Mouse (Mus musculus) erythroblast, embryonic 14.5 days (primary cell): ENCODE results near the gene Mapk10. TPM values are rescaled to one million over a fixed set of nuclear protein-coding genes. Genes with fewer than 3 reads are reported as not detected.

ENCODE experiments used
- H3K27me3 ChIP-seq: 2 replicates; pipeline ENCODE4 v1.6.1; 2012; ENCODE audit warnings: inconsistent platforms; ENCODE audit not compliant: control insufficient read depth
- H3K36me3 ChIP-seq: 2 replicates; pipeline ENCODE4 v1.6.1; 2012; ENCODE audit warnings: mild to moderate bottlenecking, inconsistent platforms; ENCODE audit not compliant: control insufficient read depth
- H3K4me1 ChIP-seq: 2 replicates; pipeline ENCODE4 v1.6.1; 2012; ENCODE audit warnings: inconsistent platforms; ENCODE audit not compliant: control insufficient read depth
- H3K4me3 ChIP-seq: replicated peaks from 2 replicates; pipeline ENCODE3; 2012; ENCODE audit warnings: moderate library complexity, mild to moderate bottlenecking, inconsistent platforms
- H3K9me3 ChIP-seq: 2 replicates; pipeline ENCODE4 v1.6.1; 2012; ENCODE audit warnings: low read length, inconsistent platforms, mixed read lengths; ENCODE audit not compliant: control insufficient read depth
- GATA1 ChIP-seq: IDR thresholded peaks from 2 replicates; pipeline ENCODE4 v1.6.1; 2012; ENCODE audit warnings: low read length, inconsistent platforms, mixed read lengths
- TAL1 ChIP-seq: IDR thresholded peaks from 3 replicates; pipeline ENCODE4 v1.6.1; 2012; ENCODE audit warnings: low read length, inconsistent platforms, mixed read lengths
- polyA plus RNA-seq: library from polyadenylated mRNA; stranded (reverse); fragments of >175 nt; gene quantifications from 2 replicates; pipeline ENCODE4 v1.2.3, GENCODE M21; 2012

Mapk10 gene
- polyA plus RNA-seq, 1 experiment = not detected

DNA sequence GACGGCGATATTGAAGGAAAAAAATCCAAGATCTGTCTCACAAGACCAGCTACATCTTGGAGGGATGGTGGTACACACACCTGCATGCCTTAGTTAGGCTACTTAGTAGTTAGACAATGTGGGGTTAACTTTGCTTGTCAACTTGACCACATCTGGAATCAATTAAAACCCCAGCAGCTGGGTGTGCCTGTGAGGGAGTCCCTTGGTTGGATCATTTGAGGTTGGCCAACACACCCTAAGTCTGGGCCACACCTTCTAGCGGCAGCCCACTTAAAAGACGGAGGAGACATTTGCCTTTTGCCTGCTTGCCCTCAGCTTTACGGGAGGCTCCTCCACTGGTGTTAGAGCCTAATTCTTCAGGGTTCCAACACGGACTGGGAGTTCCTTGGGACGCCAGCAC lies 209.0 kb downstream of the Mapk10 start:
- Histone ChIP-seq H3K4me3 (no peak overlapping the region), H3K4me1 (no peaks in the 10 kb centered on the region), H3K27me3 (no peaks in the 10 kb centered on the region), H3K36me3 (no peaks in the 10 kb centered on the region), H3K9me3 (peaks cover 40% of the 10 kb centered on the region)
- TF ChIP-seq TAL1 (no peak), GATA1 (no peak)

DNA sequence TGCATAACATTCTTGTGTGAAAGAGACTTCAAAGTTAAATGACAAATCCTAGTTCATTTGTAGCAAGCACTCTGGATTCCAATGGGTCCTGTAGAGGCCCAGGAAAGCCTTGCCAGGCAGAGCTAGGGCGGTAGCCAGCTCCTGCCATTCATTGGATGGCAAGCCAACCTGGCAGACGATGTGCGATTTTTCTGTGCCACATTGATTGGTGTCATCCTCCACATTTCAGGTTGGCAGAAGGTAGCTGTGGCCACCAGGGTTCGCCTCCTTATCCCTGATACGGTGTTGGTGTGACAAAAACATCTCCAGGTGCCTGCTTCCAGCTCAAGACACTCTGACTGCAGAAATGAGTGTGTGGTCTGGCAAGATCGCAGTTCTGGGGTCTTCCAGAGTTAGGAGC lies 210.6 kb downstream of the Mapk10 start:
- H3K36me3 ChIP-seq = no peaks in the 10 kb centered on the region
- TF ChIP-seq TAL1 = no peak
- no peak for TF ChIP-seq GATA1
- H3K9me3 ChIP-seq = peaks cover 47% of the 10 kb centered on the region
- H3K4me1 ChIP-seq = no peaks in the 10 kb centered on the region
- H3K27me3 ChIP-seq = no peaks in the 10 kb centered on the region
- no peak overlapping the region for H3K4me3 ChIP-seq

DNA sequence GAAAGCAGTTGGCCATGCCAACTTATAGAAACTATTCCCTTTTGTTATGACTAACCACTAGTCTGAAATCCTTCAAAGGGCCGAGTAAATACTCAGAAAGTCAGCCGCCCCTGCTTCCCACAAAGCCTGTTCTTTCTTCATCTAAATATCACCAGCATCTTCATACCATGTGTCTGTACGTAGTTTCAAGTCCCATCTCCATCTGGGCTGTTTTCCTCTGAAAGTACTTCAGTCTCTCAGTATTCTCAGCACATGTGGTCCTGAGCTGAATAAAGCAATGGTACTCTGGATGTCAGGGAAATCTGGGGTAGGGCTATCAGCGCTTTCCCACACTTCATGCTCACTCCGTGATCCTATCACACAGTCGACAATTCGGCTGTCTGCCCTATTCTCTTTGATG lies 212.6 kb downstream of the Mapk10 start:
- no peak overlapping the region for H3K4me3 ChIP-seq
- TF ChIP-seq TAL1 = no peak
- TF ChIP-seq GATA1 = no peak
- no peaks in the 10 kb centered on the region for H3K27me3 ChIP-seq
- peaks cover 51% of the 10 kb centered on the region for H3K9me3 ChIP-seq
- H3K36me3 ChIP-seq = no peaks in the 10 kb centered on the region
- no peaks in the 10 kb centered on the region for H3K4me1 ChIP-seq

DNA sequence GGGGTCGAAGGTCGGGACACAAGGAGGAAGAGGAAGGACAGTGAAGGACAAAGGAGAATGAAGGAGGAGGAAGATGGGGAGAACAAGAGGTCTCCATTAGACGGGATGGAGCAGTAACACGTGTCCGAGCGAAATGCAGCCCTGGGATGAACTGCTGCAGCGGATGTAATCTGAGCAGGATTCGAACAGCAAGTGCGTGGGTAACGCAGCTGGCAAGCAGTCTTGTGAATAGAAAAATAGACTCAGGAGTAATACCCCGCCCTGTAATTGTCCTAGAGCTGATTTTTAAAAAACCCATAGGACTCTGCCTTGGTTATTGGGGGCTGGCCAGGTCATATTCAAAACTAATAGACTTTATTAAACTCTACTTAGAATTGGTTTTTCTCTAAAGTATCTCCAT lies 213.2 kb downstream of the Mapk10 start:
- Histone ChIP-seq H3K4me1 (no peaks in the 10 kb centered on the region), H3K36me3 (no peaks in the 10 kb centered on the region), H3K9me3 (peaks cover 51% of the 10 kb centered on the region), H3K27me3 (no peaks in the 10 kb centered on the region), H3K4me3 (no peak overlapping the region)
- no peak for TF ChIP-seq GATA1
- no peak for TF ChIP-seq TAL1

DNA sequence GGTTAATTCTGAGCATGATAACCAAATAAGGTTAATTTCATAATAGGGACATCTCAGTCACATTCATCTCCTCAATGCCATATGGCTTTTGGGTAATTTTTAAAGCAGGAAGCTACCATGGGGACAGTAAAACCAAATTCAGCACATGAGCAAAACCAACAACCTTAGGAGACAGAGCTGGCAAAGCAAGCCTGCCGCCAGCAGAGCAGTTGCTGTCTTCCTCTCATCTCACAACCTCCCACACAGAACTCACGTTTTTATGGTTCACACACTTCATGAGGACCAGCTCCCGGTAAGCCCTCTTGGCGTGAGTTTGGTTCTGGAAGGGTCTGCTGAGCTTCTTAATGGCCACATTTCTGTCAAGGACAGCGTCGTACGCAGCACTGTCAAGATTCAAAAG lies 214.8 kb downstream of the Mapk10 start:
- H3K36me3 ChIP-seq = no peaks in the 10 kb centered on the region
- no peaks in the 10 kb centered on the region for H3K27me3 ChIP-seq
- no peak overlapping the region for H3K4me3 ChIP-seq
- no peak for TF ChIP-seq TAL1
- peaks cover 44% of the 10 kb centered on the region for H3K9me3 ChIP-seq
- no peaks in the 10 kb centered on the region for H3K4me1 ChIP-seq

DNA sequence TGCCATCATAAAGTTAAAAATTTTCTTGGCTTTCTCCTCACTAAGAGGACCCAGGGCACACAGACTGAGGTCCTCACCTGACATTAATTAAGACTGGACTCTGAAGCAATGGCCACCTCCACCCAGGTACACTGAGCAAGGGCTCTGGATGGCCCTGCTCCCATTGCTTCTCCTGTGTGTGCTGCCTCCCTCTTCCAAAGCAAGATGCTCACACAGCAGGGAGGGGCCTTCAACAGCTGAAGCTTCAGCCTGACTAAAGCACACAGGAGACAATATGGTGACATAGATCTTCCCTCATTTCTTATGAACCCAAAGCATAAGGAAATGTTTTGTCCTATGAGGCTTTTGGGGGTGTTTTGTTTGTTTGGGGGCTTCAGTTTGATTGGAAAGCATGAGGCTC lies 215.2 kb downstream of the Mapk10 start:
- no peaks in the 10 kb centered on the region for H3K36me3 ChIP-seq
- H3K9me3 ChIP-seq = peaks cover 43% of the 10 kb centered on the region
- H3K27me3 ChIP-seq = no peaks in the 10 kb centered on the region

DNA sequence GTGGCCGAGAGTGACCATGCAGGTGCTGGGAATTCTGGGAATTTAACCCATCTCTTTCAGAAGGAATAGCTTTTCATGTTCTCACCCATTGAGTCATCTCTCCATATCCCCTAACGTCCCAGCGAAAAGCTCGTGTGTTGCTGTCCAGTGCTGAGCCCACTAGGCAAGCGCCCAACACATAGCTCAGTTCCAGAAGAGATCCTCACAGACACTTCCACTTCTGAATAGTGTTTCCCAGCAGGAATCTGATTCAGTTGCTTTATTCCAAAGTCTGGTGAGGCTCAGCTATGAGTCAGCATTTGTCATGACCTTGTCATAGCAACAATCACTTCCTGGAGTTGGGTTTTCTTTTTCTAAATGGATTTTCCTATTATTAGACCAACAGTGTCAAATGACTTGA lies 217.2 kb downstream of the Mapk10 start:
- H3K4me1 ChIP-seq = no peaks in the 10 kb centered on the region
- H3K9me3 ChIP-seq = peaks cover 45% of the 10 kb centered on the region
- H3K4me3 ChIP-seq = no peak overlapping the region
- no peaks in the 10 kb centered on the region for H3K36me3 ChIP-seq
- TF ChIP-seq TAL1 (no peak), GATA1 (no peak)
- H3K27me3 ChIP-seq = no peaks in the 10 kb centered on the region

More for the DNA sequence above, 215.2 kb downstream of the Mapk10 start:
- no peak overlapping the region for H3K4me3 ChIP-seq
- no peaks in the 10 kb centered on the region for H3K4me1 ChIP-seq
- TF ChIP-seq GATA1 = no peak
- TF ChIP-seq TAL1 = no peak

DNA sequence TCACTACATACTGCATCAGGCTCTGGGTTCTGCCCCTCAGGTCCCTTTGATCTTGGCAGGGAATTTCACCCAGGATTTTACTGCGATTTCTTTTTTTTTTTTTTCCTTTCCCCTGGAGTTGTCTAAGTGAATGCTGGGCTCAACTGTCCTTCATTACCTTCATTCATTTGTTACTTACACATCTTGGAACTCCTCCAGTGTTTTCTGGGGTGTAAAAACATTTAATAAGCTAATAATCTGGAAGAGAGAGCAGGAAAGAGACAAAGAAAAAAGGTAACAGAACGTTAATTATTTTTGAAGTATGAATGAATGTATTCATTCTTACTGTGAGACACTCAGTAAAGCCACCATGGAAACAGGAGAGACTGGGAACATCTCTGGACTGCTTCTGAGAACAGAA lies 219.4 kb downstream of the Mapk10 start:
- peaks cover 39% of the 10 kb centered on the region for H3K9me3 ChIP-seq
- no peak overlapping the region for H3K4me3 ChIP-seq
- H3K27me3 ChIP-seq = no peaks in the 10 kb centered on the region
- H3K36me3 ChIP-seq = no peaks in the 10 kb centered on the region
- no peaks in the 10 kb centered on the region for H3K4me1 ChIP-seq
- TF ChIP-seq GATA1 (no peak), TAL1 (no peak)

DNA sequence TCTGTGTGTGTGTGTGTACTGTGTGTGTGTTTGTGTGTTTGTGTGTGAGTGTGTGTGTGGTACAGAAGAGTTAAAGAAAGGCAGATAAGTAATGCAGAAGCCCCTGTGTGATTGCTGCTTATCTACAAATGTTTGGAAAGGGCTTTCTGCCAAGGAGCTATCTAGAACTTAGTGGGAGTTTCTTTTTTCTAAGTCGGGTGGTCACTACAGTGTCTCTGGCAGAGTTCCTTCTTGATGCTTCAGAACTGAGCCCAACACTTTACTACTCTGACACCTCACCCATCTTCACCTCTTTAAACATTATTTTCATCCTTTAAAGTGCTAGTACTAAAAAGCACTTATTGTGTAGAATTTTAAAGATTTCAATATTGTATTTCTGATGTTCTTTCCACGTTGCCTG lies 232.8 kb downstream of the Mapk10 start:
- no peak overlapping the region for H3K4me3 ChIP-seq

DNA sequence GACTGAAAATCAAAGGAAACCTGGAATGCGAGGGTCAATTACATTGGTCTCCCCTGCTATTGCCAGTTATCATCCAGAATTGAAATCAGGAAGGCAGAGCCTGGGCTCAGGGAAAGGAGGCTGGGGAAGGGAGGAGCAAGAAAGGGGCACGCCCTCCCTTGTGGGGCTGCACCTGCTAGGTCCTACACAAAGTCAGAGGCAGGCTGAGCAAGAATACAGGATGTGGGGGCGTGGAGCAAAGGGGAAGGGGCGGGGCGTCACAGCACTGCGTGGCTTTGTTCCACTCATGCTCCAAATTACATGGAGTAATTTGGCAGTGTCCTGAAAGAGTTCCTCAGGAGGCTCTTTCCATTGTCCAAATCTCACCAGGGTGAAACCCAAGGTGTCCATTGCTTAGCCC lies 234.0 kb downstream of the Mapk10 start:
- TF ChIP-seq TAL1 = no peak
- TF ChIP-seq GATA1 = no peak
- Histone ChIP-seq H3K9me3 (peaks cover 6% of the 10 kb centered on the region), H3K4me1 (no peaks in the 10 kb centered on the region), H3K36me3 (no peaks in the 10 kb centered on the region), H3K27me3 (no peaks in the 10 kb centered on the region), H3K4me3 (no peak overlapping the region)

More for the DNA sequence above, 232.8 kb downstream of the Mapk10 start:
- no peaks in the 10 kb centered on the region for H3K27me3 ChIP-seq
- no peaks in the 10 kb centered on the region for H3K36me3 ChIP-seq
- H3K4me1 ChIP-seq = no peaks in the 10 kb centered on the region
- TF ChIP-seq TAL1 (no peak), GATA1 (no peak)
- H3K9me3 ChIP-seq = peaks cover 11% of the 10 kb centered on the region
